Mouse (Mus musculus): ENCODE results near the gene Scn1b. TPM values are rescaled to one million over a fixed set of nuclear protein-coding genes. Genes with fewer than 3 reads are reported as not detected.

The Scn1b gene
- polyA plus RNA-seq, 1 experiment from 2014 or later: 18.7 TPM

DNA sequence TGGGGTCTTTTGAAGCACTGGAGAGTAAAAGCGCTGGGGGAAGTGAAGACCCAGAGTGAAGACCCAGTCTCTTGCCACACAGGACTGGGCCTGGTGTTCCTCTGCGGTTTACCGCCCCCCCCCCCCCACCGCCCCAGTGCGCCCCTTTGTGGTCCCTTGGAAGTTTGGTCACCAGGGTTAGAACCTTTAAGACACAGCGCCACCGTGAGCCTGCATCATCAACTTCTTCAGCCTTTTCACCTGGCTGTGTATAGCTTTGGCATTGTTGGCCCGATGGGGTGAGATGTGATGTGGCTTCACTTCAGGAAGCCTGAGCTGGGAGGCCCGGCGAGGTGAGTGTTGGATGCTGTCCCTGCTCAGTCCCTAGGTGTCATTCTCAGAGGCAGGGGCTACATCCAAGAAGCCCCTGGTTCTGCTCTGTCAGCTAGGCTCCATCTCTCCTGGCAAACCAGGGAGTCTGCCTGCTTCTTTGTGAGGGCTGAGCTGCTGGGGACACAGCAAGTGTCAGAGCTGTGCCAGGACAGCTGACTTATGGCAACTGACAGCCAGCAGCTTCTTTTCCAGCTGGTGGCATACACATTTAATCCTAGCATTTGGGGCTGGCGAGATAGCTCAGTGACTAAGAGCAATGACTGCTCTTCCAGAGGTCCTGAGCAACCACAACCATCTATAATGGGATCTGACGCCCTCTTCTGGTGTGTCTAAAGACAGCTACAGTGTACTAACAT, 31.9 kb downstream of the Scn1b start:
- Histone ChIP-seq H3K4me1 (replicated peaks) (0 out of 2 replicates have a peak, but pooled peaks cover 3% of the 10 kb centered on the region), H3K9ac (no peak overlapping the region), H3K27ac (replicated peaks) (no peak overlapping the region), H3K27me3 (no peaks in the 10 kb centered on the region), H3K4me3 (no peak overlapping the region), H3K9me3 (no peaks in the 10 kb centered on the region), H3K36me3 (no peaks in the 10 kb centered on the region), H3K4me2 (no peak overlapping the region)
- no peak for ATAC-seq (ENCODE audit: low FRiP score, low read depth)
- 29% methylated on average over 11 of the region's 12 CpGs for WGBS

DNA sequence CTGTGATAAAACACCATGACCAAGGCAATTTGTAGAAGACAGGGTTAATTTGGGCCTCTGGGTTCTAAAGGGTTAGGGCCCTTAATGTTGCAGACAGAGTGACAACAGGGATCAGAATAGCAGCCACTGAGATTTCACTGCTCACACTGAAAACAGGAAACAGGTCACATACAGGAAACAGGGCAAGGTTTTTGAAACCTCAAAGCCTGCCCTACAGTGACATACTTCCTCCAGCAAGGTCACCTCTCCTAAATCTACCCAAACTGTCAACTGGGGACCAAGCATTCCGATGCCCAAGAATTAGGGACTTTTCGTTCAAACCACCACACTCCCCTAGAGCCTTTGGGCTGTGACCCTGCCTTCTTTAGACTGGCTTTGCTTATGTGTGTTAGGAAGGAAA, 37.1 kb downstream of the Scn1b start:
- Histone ChIP-seq H3K4me1 (replicated peaks) (no peaks in the 10 kb centered on the region), H3K36me3 (no peaks in the 10 kb centered on the region), H3K27me3 (no peaks in the 10 kb centered on the region), H3K4me3 (no peak overlapping the region), H3K9me3 (no peaks in the 10 kb centered on the region), H3K27ac (replicated peaks) (no peak overlapping the region), H3K4me2 (no peak overlapping the region), H3K9ac (no peak overlapping the region)
- 91% methylated on average over 2 of the region's 2 CpGs for WGBS
- no peak for ATAC-seq (ENCODE audit: low FRiP score, low read depth)

- Histone ChIP-seq H3K36me3 (no peaks in the 10 kb centered on the region), H3K27me3 (no peaks in the 10 kb centered on the region), H3K4me1 (replicated peaks) (no peaks in the 10 kb centered on the region), H3K9me3 (no peaks in the 10 kb centered on the region), H3K9ac (no peak overlapping the region), H3K4me3 (no peak overlapping the region), H3K27ac (replicated peaks) (no peak overlapping the region), H3K4me2 (no peak overlapping the region)
- no peak for ATAC-seq (ENCODE audit: low FRiP score, low read depth)
- WGBS: 73% methylated on average over 3 of the region's 3 CpGs
Observed at GRCm38 (mm10) chr7:31088206-31088605, 38.6 kb downstream of the Scn1b start.

GRCm38 (mm10) chr7:31087262-31087661, 39.5 kb downstream of the Scn1b start:
- Histone ChIP-seq H3K27me3 (no peaks in the 10 kb centered on the region), H3K27ac (replicated peaks) (no peak overlapping the region), H3K9ac (no peak overlapping the region), H3K36me3 (no peaks in the 10 kb centered on the region), H3K4me1 (replicated peaks) (no peaks in the 10 kb centered on the region), H3K9me3 (no peaks in the 10 kb centered on the region), H3K4me2 (no peak overlapping the region), H3K4me3 (no peak overlapping the region)
- 70% methylated on average over 2 of the region's 2 CpGs for WGBS
- ATAC-seq (ENCODE audit: low FRiP score, low read depth): no peak

DNA sequence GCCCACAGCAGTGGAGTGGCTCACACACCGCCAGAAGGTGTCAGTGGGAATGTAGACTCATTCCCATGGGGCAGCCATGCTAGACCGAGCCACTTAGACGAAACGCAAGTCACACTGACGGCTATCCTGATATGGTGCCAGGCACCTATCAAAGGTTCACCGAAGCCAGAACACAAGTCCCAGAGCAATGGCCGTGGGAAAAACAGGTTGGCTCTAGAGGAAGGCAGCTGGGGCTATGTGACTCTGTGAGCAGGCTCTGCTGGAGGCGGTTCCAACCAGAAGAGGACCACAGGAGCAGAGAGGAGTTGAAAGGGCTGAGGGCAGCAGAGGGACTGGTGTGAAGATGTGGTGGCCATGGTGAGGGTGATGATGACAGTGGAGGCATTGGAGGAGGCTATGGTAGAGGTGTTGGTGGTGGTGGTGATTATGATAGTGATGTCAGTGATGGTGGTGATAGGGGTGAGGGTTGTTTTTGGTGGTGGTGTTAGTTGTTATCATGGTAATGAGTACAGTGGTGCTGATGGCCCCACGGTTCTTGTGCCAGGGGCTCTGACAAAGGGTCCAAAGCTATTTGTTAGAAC, 40.5 kb downstream of the Scn1b start:
- H3K4me1 ChIP-seq (replicated peaks): no peaks in the 10 kb centered on the region
- no peaks in the 10 kb centered on the region for H3K36me3 ChIP-seq
- H3K4me3 ChIP-seq: no peak overlapping the region
- WGBS: 92% methylated on average over 9 of the region's 9 CpGs
- no peak overlapping the region for H3K9ac ChIP-seq
- no peaks in the 10 kb centered on the region for H3K9me3 ChIP-seq
- no peak overlapping the region for H3K27ac ChIP-seq (replicated peaks)
- ATAC-seq (ENCODE audit: low FRiP score, low read depth): no peak
- H3K4me2 ChIP-seq: no peak overlapping the region
- no peaks in the 10 kb centered on the region for H3K27me3 ChIP-seq

DNA sequence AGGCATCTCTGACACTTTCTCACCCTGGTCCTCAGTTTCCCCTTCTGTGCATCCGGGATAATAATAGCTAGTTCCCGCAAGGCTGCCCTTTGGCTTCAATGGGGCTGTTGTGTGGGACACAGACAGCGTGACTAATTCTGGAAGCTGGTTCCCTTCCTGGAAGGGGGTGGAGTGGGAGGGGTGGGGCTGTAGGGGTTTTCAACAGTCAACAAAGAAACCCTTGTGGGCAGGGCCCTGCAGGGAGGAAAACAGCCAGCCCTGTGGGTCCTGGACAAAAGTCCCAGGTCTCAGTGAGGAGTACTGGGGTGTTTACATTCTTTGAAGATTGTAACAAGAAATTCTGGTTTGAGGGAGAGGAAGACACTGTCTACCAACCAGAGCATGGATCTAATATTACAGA, 41.6 kb downstream of the Scn1b start:
- Histone ChIP-seq H3K27me3 (no peaks in the 10 kb centered on the region), H3K4me2 (no peak overlapping the region), H3K27ac (replicated peaks) (no peak overlapping the region), H3K36me3 (no peaks in the 10 kb centered on the region), H3K4me1 (replicated peaks) (no peaks in the 10 kb centered on the region), H3K9me3 (no peaks in the 10 kb centered on the region), H3K4me3 (no peak overlapping the region), H3K9ac (no peak overlapping the region)
- no peak for ATAC-seq (ENCODE audit: low FRiP score, low read depth)
- WGBS: 11% methylated on average over 3 of the region's 3 CpGs

GRCm38 (mm10) chr7:31084140-31084539, 42.7 kb downstream of the Scn1b start:
- no peak overlapping the region for H3K9ac ChIP-seq
- no peak for ATAC-seq (ENCODE audit: low FRiP score, low read depth)
- 52% methylated on average over 9 of the region's 9 CpGs for WGBS
- H3K27ac ChIP-seq (replicated peaks): peak overlapping the region; percentile 32; the same call in 1 of the 2 replicates
- H3K9me3 ChIP-seq: no peaks in the 10 kb centered on the region
- H3K4me1 ChIP-seq (replicated peaks): no peaks in the 10 kb centered on the region
- H3K36me3 ChIP-seq: no peaks in the 10 kb centered on the region
- H3K4me2 ChIP-seq: no peak overlapping the region
- H3K27me3 ChIP-seq: no peaks in the 10 kb centered on the region
- no peak overlapping the region for H3K4me3 ChIP-seq

DNA sequence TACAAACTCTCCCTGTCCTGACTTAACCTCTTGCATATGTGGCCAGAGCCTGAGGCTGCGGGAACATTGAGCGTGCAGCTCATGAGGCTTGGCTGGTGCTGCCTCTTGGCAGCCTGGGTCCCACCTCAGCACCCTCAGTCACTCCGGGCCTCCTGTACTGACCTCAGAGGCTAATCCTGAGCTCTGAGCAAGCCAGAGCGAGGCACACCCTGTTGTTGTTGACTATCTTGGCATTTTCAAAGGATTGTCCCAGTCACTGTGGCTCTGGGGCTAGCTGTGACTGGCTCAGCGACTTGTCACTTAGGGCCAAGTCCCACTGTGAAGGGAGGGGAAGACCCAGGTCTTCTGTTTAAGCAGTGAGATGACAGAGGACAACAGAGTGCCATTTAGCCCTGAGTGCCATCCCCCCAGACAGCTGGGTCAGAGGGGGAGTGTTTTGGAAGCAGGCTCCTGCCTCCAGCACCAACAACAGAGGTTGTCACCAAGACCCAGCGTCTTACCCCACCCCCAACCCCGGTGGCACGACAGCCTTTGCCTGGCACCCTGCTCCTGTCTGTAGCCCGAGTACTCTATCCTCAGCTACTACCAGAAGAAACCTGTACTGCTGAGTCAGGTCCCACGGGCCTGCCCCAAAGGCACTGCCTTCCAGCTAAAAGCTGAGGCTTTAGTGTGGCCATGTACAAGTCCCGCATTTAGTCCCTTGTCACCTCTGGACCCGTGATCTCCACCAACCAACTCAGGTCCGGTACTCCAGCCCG, 43.8 kb downstream of the Scn1b start:
- Histone ChIP-seq H3K27me3 (no peaks in the 10 kb centered on the region), H3K4me1 (replicated peaks) (no peaks in the 10 kb centered on the region), H3K9ac (no peak overlapping the region), H3K9me3 (no peaks in the 10 kb centered on the region), H3K4me3 (no peak overlapping the region), H3K4me2 (no peak overlapping the region), H3K36me3 (no peaks in the 10 kb centered on the region), H3K27ac (replicated peaks) (no peak overlapping the region)
- ATAC-seq (ENCODE audit: low FRiP score, low read depth): peak; percentile 49; the same call in 1 of the 2 replicates
- 59% methylated on average over 14 of the region's 14 CpGs for WGBS

DNA sequence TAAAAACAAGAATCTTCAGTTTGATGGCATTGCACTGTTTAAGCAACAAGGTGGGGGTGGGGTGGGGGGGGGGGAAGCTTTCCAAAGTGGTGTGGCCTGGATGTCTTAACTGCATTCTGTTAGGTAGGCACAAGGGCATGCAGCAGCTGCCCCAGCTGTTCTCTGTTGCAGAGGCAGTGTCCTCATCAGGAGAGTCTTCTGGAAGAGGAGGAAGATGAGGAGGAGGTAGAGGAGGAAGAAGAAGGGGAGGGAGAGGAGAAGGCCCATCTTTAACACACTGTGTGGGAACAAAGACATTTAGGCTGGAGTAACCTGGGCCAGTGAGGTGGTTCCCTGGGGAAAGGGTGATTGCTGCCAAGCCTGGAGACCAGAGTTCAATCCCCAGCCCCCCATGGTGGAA, 44.7 kb downstream of the Scn1b start:
- H3K36me3 ChIP-seq: no peaks in the 10 kb centered on the region
- no peak overlapping the region for H3K27ac ChIP-seq (replicated peaks)
- no peaks in the 10 kb centered on the region for H3K27me3 ChIP-seq
- H3K4me2 ChIP-seq: no peak overlapping the region
- no peak overlapping the region for H3K4me3 ChIP-seq
- H3K9ac ChIP-seq: no peak overlapping the region
- no peaks in the 10 kb centered on the region for H3K9me3 ChIP-seq
- no peaks in the 10 kb centered on the region for H3K4me1 ChIP-seq (replicated peaks)
- no peak for ATAC-seq (ENCODE audit: low FRiP score, low read depth)

DNA sequence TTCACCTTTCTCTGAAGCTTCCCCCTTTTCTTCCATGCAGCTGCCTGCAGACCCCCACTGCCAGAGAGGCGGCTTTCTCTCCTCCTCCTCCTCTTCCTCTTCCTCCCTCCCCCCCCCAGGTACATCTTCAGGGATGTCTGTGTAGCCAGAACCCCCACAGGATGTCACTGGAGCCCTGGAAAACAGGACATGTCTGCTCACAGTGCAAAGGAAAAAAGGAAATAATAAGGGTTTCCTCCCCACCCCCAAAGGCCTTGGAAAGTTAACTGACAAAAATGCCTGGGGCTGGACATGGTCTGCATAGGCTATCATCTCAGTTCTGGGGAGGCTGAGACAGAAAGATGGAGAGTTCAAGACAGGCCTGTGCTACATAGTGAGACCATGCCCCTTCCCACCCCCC, 45.7 kb downstream of the Scn1b start:
- no peaks in the 10 kb centered on the region for H3K27me3 ChIP-seq
- no peak for ATAC-seq (ENCODE audit: low FRiP score, low read depth)
- no peaks in the 10 kb centered on the region for H3K36me3 ChIP-seq
- no peak overlapping the region for H3K4me3 ChIP-seq
- no peak overlapping the region for H3K27ac ChIP-seq (replicated peaks)
- H3K9ac ChIP-seq: no peak overlapping the region
- H3K4me1 ChIP-seq (replicated peaks): no peaks in the 10 kb centered on the region
- H3K4me2 ChIP-seq: no peak overlapping the region
- no peaks in the 10 kb centered on the region for H3K9me3 ChIP-seq
- WGBS: 46% methylated on average over 1 of the region's 1 CpGs

GRCm38 (mm10) chr7:31080611-31081010, 46.2 kb downstream of the Scn1b start:
- Histone ChIP-seq H3K27ac (replicated peaks) (no peak overlapping the region), H3K4me3 (no peak overlapping the region), H3K27me3 (no peaks in the 10 kb centered on the region), H3K4me2 (no peak overlapping the region), H3K9me3 (no peaks in the 10 kb centered on the region), H3K9ac (no peak overlapping the region), H3K36me3 (no peaks in the 10 kb centered on the region), H3K4me1 (replicated peaks) (no peaks in the 10 kb centered on the region)
- no peak for ATAC-seq (ENCODE audit: low FRiP score, low read depth)
- WGBS: 41% methylated on average over 3 of the region's 3 CpGs

DNA sequence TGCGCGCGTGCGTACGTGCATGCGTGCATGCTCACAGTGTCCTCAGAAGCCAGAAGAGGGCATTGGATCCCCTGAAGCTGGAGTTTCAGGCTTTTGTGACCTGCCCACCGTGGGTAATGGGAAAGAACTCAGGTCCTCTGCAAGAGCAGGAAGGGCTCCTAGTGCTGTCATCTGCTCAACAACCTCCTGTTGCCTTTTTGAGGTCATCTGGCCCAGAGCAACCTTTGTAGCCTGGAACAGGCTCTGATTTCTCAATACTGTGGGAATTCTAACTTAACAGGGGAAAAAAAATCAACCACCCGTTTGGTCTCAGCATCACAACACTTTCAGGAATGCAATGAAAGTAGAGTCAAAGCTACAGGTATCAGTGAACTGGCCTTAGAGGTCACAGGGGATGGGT, 47.1 kb downstream of the Scn1b start:
- WGBS: 94% methylated on average over 8 of the region's 8 CpGs
- H3K36me3 ChIP-seq: no peaks in the 10 kb centered on the region
- H3K4me3 ChIP-seq: no peak overlapping the region
- H3K9ac ChIP-seq: no peak overlapping the region
- no peak for ATAC-seq (ENCODE audit: low FRiP score, low read depth)
- H3K27me3 ChIP-seq: no peaks in the 10 kb centered on the region
- no peak overlapping the region for H3K4me2 ChIP-seq
- H3K4me1 ChIP-seq (replicated peaks): no peaks in the 10 kb centered on the region
- no peaks in the 10 kb centered on the region for H3K9me3 ChIP-seq
- H3K27ac ChIP-seq (replicated peaks): no peak overlapping the region
